Comparison of ENCODE assay signal across 8 mouse cellular contexts in the genomic region with DNA sequence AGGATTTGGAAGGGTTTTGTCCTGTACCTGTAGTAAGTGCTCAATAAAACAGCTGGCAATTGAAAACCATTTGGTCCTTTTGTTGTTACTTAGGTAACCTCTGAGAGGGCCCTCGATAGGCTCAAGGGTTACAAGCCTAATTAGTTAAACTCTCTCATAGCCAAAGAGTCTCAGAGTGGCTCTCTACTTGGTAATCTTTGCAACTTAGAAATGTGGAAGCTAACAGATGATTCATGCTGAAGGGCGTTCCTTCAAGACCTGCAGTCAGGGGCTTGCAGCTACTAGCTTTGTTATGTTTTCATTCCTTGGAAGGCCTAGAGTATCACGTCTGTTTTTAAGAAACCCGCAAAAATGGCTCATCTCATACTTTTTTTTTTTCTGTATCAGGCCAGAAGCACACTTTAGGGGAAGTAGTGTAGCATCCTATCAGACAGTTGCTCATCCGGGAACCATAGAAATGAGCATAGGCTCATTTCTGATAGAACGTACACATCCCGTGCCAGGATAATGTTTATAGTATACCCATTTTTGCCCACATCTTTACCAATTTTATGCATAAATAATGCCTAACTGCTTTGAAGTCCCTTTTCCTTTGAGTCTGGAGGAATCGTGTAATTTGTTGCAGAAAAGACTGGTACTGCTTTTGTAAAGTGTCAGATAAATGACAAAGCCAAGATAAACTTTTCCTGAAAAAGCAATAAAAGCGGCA. TPM values are rescaled to one million over a fixed set of nuclear protein-coding genes. Genes with fewer than 3 reads are reported as not detected.
DNase-seq lines count a peak whose midpoint lies in the region; ATAC-seq lines count a peak whose summit lies in the region.

No protein-coding gene starts in this region.

- intact Hi-C loops in heart, postnatal 14 days (cut with DNase I), result loop anchor here (2.0 to 5.0 kb wide), 2 partner anchors 25 to 35 kb away; no protein-coding TSS in a partner anchor

- peak overlapping the region; percentile 93 for H3K4me3 ChIP-seq in heart, embryonic 11.5 days (ENCODE audit: low read depth, low read length)
- H3K4me3 ChIP-seq in brown adipose tissue, adult 24 weeks (ENCODE audit: insufficient read depth, low read depth, low read length), result peak overlapping the region; percentile 96
- H3K4me3 ChIP-seq in hindbrain, embryonic 16.5 days (ENCODE audit: low read length), result peak overlapping the region; percentile 71
- H3K4me3 ChIP-seq in midbrain, embryonic 10.5 days, result peak overlapping the region; percentile 69

- H3K9ac ChIP-seq in heart, embryonic 11.5 days (ENCODE audit: low read depth, low read length), result peak overlapping the region; percentile 91; the same call in 1 of the 2 replicates
- H3K9ac ChIP-seq in hindbrain, embryonic 16.5 days (ENCODE audit: low read depth, low read length), result peak overlapping the region; percentile 85

- H3K4me1 ChIP-seq in heart, embryonic 11.5 days (ENCODE audit: control insufficient read depth, insufficient read depth, low read length), result peaks cover 3% of the 10 kb centered on the region; the same call in 1 of the 2 replicates
- H3K4me1 ChIP-seq in brown adipose tissue, adult 24 weeks (ENCODE audit: control insufficient read depth, insufficient read depth, insufficient read length, low read length), result no peaks in the 10 kb centered on the region
- peaks cover 3% of the 10 kb centered on the region for H3K4me1 ChIP-seq in hindbrain, embryonic 16.5 days (ENCODE audit: control insufficient read depth, insufficient read depth, low read depth, low read length)
- H3K4me1 ChIP-seq in midbrain, embryonic 10.5 days, result peaks cover 11% of the 10 kb centered on the region

- 70% methylated on average over 9 of the region's 9 CpGs for WGBS in heart, embryonic 11.5 days (ENCODE audit: insufficient replicate concordance)
- WGBS in hindbrain, embryonic 16.5 days, result 76% methylated on average over 9 of the region's 9 CpGs
- WGBS in midbrain, embryonic 10.5 days, result 84% methylated on average over 9 of the region's 9 CpGs

- no peaks in the 10 kb centered on the region for H3K36me3 ChIP-seq in heart, embryonic 11.5 days (ENCODE audit: control insufficient read depth, insufficient read depth, low read length)
- H3K36me3 ChIP-seq in hindbrain, embryonic 16.5 days (ENCODE audit: control insufficient read depth, insufficient read depth, low read length), result peaks cover 9% of the 10 kb centered on the region; the same call in 1 of the 2 replicates
- H3K36me3 ChIP-seq in midbrain, embryonic 10.5 days, result peaks cover 7% of the 10 kb centered on the region; the same call in 1 of the 2 replicates

- no peak for DNase-seq in heart, postnatal 14 days
- DNase-seq in midbrain, embryonic 10.5 days (ENCODE audit: low spot score), result no peak
- no peak for DNase-seq in cerebellum, adult 9-10 months
- DNase-seq in embryo, embryonic 9.5 days (ENCODE audit: extremely low spot score), result no peak
- DNase-seq in urinary bladder, postnatal 25 days (ENCODE audit: low spot score), result no peak

- H3K9me3 ChIP-seq in heart, embryonic 11.5 days (replicated peaks; ENCODE audit: control insufficient read depth, low read length), result no peaks in the 10 kb centered on the region
- H3K9me3 ChIP-seq in hindbrain, embryonic 16.5 days (ENCODE audit: control insufficient read depth, low read length), result no peaks in the 10 kb centered on the region
- H3K9me3 ChIP-seq in midbrain, embryonic 10.5 days (replicated peaks), result no peaks in the 10 kb centered on the region

- H3K27ac ChIP-seq in heart, embryonic 11.5 days (ENCODE audit: low read depth, low read length), result no peak overlapping the region
- no peak overlapping the region for H3K27ac ChIP-seq in brown adipose tissue, adult 24 weeks (replicated peaks; ENCODE audit: low read depth, low read length)
- no peak overlapping the region for H3K27ac ChIP-seq in hindbrain, embryonic 16.5 days (ENCODE audit: low read depth, low read length)
- H3K27ac ChIP-seq in midbrain, embryonic 10.5 days (replicated peaks), result no peak overlapping the region

- H3K4me2 ChIP-seq in heart, embryonic 11.5 days, result peak overlapping the region; percentile 72
- H3K4me2 ChIP-seq in hindbrain, embryonic 16.5 days (ENCODE audit: low read length), result peak overlapping the region; percentile 63

- no peak for ATAC-seq in heart, embryonic 11.5 days (replicated peaks; ENCODE audit: insufficient number of reproducible peaks, low FRiP score, low TSS enrichment)
- ATAC-seq in hindbrain, embryonic 16.5 days, result no peak

- no peaks in the 10 kb centered on the region for H3K27me3 ChIP-seq in heart, embryonic 11.5 days (ENCODE audit: control insufficient read depth, insufficient read depth, low read length)
- no peaks in the 10 kb centered on the region for H3K27me3 ChIP-seq in hindbrain, embryonic 16.5 days (replicated peaks; ENCODE audit: control insufficient read depth, insufficient read depth, low read length)
- no peaks in the 10 kb centered on the region for H3K27me3 ChIP-seq in midbrain, embryonic 10.5 days (ENCODE audit: low read depth, poor library complexity, severe bottlenecking)

RNA-seq across cellular contexts. Expression of a gene that starts 2.6 kb away (rescaled TPM):
- polyA plus RNA-seq in heart, embryonic 11.5 days (2014; fragmentation: Nextera tagmentation; extraction: Ambion mirVana), result 15.1 and 16.0 TPM in 2 replicates
- total RNA-seq in heart, postnatal 14 days (2021), result 1 to 10 TPM; 9.1 to 9.9 TPM
- 7.3 and 15.2 TPM in 2 replicates for polyA plus RNA-seq in brown adipose tissue, adult 24 weeks (2012; ENCODE audit: insufficient read depth, insufficient read length, missing spikeins)
- polyA plus RNA-seq in hindbrain, embryonic 16.5 days (2015; fragmentation: Nextera tagmentation; extraction: Ambion mirVana), result 39.3 and 42.8 TPM in 2 replicates
- 20.3 and 23.6 TPM in 2 replicates for polyA plus RNA-seq in midbrain, embryonic 10.5 days (2016; fragmentation: Nextera tagmentation; extraction: Ambion mirVana)

RNA-seq across cellular contexts. Expression of a gene that starts 9.6 kb away (rescaled TPM):
- polyA plus RNA-seq in heart, embryonic 11.5 days (2014; fragmentation: Nextera tagmentation; extraction: Ambion mirVana), result 7.2 and 7.3 TPM in 2 replicates
- 1 to 10 TPM; 5.5 to 7.4 TPM for total RNA-seq in heart, postnatal 14 days (2021)
- 0.87 and 1.3 TPM in 2 replicates for polyA plus RNA-seq in brown adipose tissue, adult 24 weeks (2012; ENCODE audit: insufficient read depth, insufficient read length, missing spikeins)
- 1.3 and 1.7 TPM in 2 replicates for polyA plus RNA-seq in hindbrain, embryonic 16.5 days (2015; fragmentation: Nextera tagmentation; extraction: Ambion mirVana)
- 0.49 and 1.3 TPM in 2 replicates for polyA plus RNA-seq in midbrain, embryonic 10.5 days (2016; fragmentation: Nextera tagmentation; extraction: Ambion mirVana)
